Mouse (Mus musculus): ENCODE measurements around the gene Hoxd9. TPM values are rescaled to one million over a fixed set of nuclear protein-coding genes. Genes with fewer than 3 reads are reported as not detected.
A peak's percentile ranks its signal among the peaks of the same experiment; 100 is the strongest.

Hoxd9 gene
- polyA plus RNA-seq, 1 experiment from 2014 or later, result not detected

GRCm38 (mm10) chr2:74714156-74714789 is 16.7 kb downstream of the Hoxd9 start:
- Histone ChIP-seq H3K4me2 (ENCODE audit: low read length) (no peak overlapping the region), H3K27ac (ENCODE audit: low read length) (no peak overlapping the region), H3K9me3 (replicated peaks; ENCODE audit: control insufficient read depth, low read length, poor library complexity, severe bottlenecking) (no peaks in the 10 kb centered on the region), H3K36me3 (ENCODE audit: control insufficient read depth, insufficient read depth, low read length) (no peaks in the 10 kb centered on the region), H3K4me1 (ENCODE audit: control insufficient read depth, insufficient read depth, low read length) (peaks cover 6% of the 10 kb centered on the region; the same call in 1 of the 2 replicates), H3K4me3 (ENCODE audit: low read depth, low read length) (no peak overlapping the region), H3K27me3 (ENCODE audit: control insufficient read depth, insufficient read depth, low read depth, low read length) (peaks cover 75% of the 10 kb centered on the region), H3K9ac (ENCODE audit: low read depth, low read length) (no peak overlapping the region)
- ATAC-seq, result no peak
- 2% methylated on average over 18 of the region's 18 CpGs for WGBS

- no peak overlapping the region for H3K4me3 ChIP-seq (ENCODE audit: low read depth, low read length)
- no peaks in the 10 kb centered on the region for H3K36me3 ChIP-seq (ENCODE audit: control insufficient read depth, insufficient read depth, low read length)
- no peak overlapping the region for H3K27ac ChIP-seq (ENCODE audit: low read length)
- 2% methylated on average over 14 of the region's 14 CpGs for WGBS
- H3K9ac ChIP-seq (ENCODE audit: low read depth, low read length), result no peak overlapping the region
- H3K27me3 ChIP-seq (ENCODE audit: control insufficient read depth, insufficient read depth, low read depth, low read length), result peaks cover 75% of the 10 kb centered on the region
- no peaks in the 10 kb centered on the region for H3K9me3 ChIP-seq (replicated peaks; ENCODE audit: control insufficient read depth, low read length, poor library complexity, severe bottlenecking)
- no peak overlapping the region for H3K4me2 ChIP-seq (ENCODE audit: low read length)
- peaks cover 6% of the 10 kb centered on the region; the same call in 1 of the 2 replicates for H3K4me1 ChIP-seq (ENCODE audit: control insufficient read depth, insufficient read depth, low read length)
- no peak for ATAC-seq
Measured at GRCm38 (mm10) chr2:74714881-74715280, 17.4 kb downstream of the Hoxd9 start.

- ATAC-seq, result peak; percentile 25; the same call in 1 of the 2 replicates
- WGBS, result 3% methylated on average over 26 of the region's 26 CpGs
- peak overlapping the region; percentile 50 for H3K4me2 ChIP-seq (ENCODE audit: low read length)
- H3K27me3 ChIP-seq (ENCODE audit: control insufficient read depth, insufficient read depth, low read depth, low read length), result peaks cover 76% of the 10 kb centered on the region
- H3K27ac ChIP-seq (ENCODE audit: low read length), result no peak overlapping the region
- peak overlapping the region; percentile 20 for H3K4me3 ChIP-seq (ENCODE audit: low read depth, low read length)
- no peaks in the 10 kb centered on the region for H3K36me3 ChIP-seq (ENCODE audit: control insufficient read depth, insufficient read depth, low read length)
- H3K9ac ChIP-seq (ENCODE audit: low read depth, low read length), result 0 out of 2 replicates have a peak overlapping the region, but pooled peaks have one; percentile 20
- peaks cover 6% of the 10 kb centered on the region; the same call in 1 of the 2 replicates for H3K4me1 ChIP-seq (ENCODE audit: control insufficient read depth, insufficient read depth, low read length)
- no peaks in the 10 kb centered on the region for H3K9me3 ChIP-seq (replicated peaks; ENCODE audit: control insufficient read depth, low read length, poor library complexity, severe bottlenecking)
Measured at GRCm38 (mm10) chr2:74715504-74716241, 18.1 kb downstream of the Hoxd9 start.

GRCm38 (mm10) chr2:74720384-74720783 is 22.9 kb downstream of the Hoxd9 start:
- Histone ChIP-seq H3K9me3 (replicated peaks; ENCODE audit: control insufficient read depth, low read length, poor library complexity, severe bottlenecking) (no peaks in the 10 kb centered on the region), H3K9ac (ENCODE audit: low read depth, low read length) (no peak overlapping the region), H3K36me3 (ENCODE audit: control insufficient read depth, insufficient read depth, low read length) (no peaks in the 10 kb centered on the region), H3K27me3 (ENCODE audit: control insufficient read depth, insufficient read depth, low read depth, low read length) (peaks cover 98% of the 10 kb centered on the region), H3K4me1 (ENCODE audit: control insufficient read depth, insufficient read depth, low read length) (no peaks in the 10 kb centered on the region), H3K27ac (ENCODE audit: low read length) (no peak overlapping the region), H3K4me3 (ENCODE audit: low read depth, low read length) (no peak overlapping the region), H3K4me2 (ENCODE audit: low read length) (no peak overlapping the region)
- WGBS, result 9% methylated on average over 2 of the region's 2 CpGs
- no peak for ATAC-seq

- Histone ChIP-seq H3K4me3 (ENCODE audit: low read depth, low read length) (no peak overlapping the region), H3K27ac (ENCODE audit: low read length) (no peak overlapping the region), H3K27me3 (ENCODE audit: control insufficient read depth, insufficient read depth, low read depth, low read length) (peaks cover 96% of the 10 kb centered on the region), H3K36me3 (ENCODE audit: control insufficient read depth, insufficient read depth, low read length) (no peaks in the 10 kb centered on the region), H3K9ac (ENCODE audit: low read depth, low read length) (no peak overlapping the region), H3K9me3 (replicated peaks; ENCODE audit: control insufficient read depth, low read length, poor library complexity, severe bottlenecking) (no peaks in the 10 kb centered on the region), H3K4me2 (ENCODE audit: low read length) (no peak overlapping the region), H3K4me1 (ENCODE audit: control insufficient read depth, insufficient read depth, low read length) (no peaks in the 10 kb centered on the region)
- ATAC-seq, result no peak
- 1% methylated on average over 5 of the region's 5 CpGs for WGBS
Measured at GRCm38 (mm10) chr2:74720955-74721491, 23.5 kb downstream of the Hoxd9 start.

GRCm38 (mm10) chr2:74721882-74722281 is 24.4 kb downstream of the Hoxd9 start:
- Histone ChIP-seq H3K4me2 (ENCODE audit: low read length) (no peak overlapping the region), H3K4me1 (ENCODE audit: control insufficient read depth, insufficient read depth, low read length) (no peaks in the 10 kb centered on the region), H3K36me3 (ENCODE audit: control insufficient read depth, insufficient read depth, low read length) (no peaks in the 10 kb centered on the region), H3K9me3 (replicated peaks; ENCODE audit: control insufficient read depth, low read length, poor library complexity, severe bottlenecking) (no peaks in the 10 kb centered on the region), H3K4me3 (ENCODE audit: low read depth, low read length) (no peak overlapping the region), H3K27ac (ENCODE audit: low read length) (no peak overlapping the region), H3K9ac (ENCODE audit: low read depth, low read length) (no peak overlapping the region), H3K27me3 (ENCODE audit: control insufficient read depth, insufficient read depth, low read depth, low read length) (peaks cover 96% of the 10 kb centered on the region)
- no peak for ATAC-seq
- WGBS, result 6% methylated on average over 6 of the region's 6 CpGs

GRCm38 (mm10) chr2:74722949-74723348 is 25.4 kb downstream of the Hoxd9 start:
- no peak overlapping the region for H3K4me2 ChIP-seq (ENCODE audit: low read length)
- H3K4me1 ChIP-seq (ENCODE audit: control insufficient read depth, insufficient read depth, low read length), result no peaks in the 10 kb centered on the region; the same call in 1 of the 2 replicates
- H3K36me3 ChIP-seq (ENCODE audit: control insufficient read depth, insufficient read depth, low read length), result no peaks in the 10 kb centered on the region
- no peak overlapping the region for H3K9ac ChIP-seq (ENCODE audit: low read depth, low read length)
- no peak for ATAC-seq
- no peak overlapping the region for H3K4me3 ChIP-seq (ENCODE audit: low read depth, low read length)
- H3K9me3 ChIP-seq (replicated peaks; ENCODE audit: control insufficient read depth, low read length, poor library complexity, severe bottlenecking), result no peaks in the 10 kb centered on the region
- H3K27ac ChIP-seq (ENCODE audit: low read length), result no peak overlapping the region
- H3K27me3 ChIP-seq (ENCODE audit: control insufficient read depth, insufficient read depth, low read depth, low read length), result peaks cover 96% of the 10 kb centered on the region
- 2% methylated on average over 8 of the region's 8 CpGs for WGBS

GRCm38 (mm10) chr2:74724244-74725015 is 26.9 kb downstream of the Hoxd9 start:
- no peak overlapping the region for H3K4me3 ChIP-seq (ENCODE audit: low read depth, low read length)
- no peak overlapping the region for H3K4me2 ChIP-seq (ENCODE audit: low read length)
- H3K9me3 ChIP-seq (replicated peaks; ENCODE audit: control insufficient read depth, low read length, poor library complexity, severe bottlenecking), result no peaks in the 10 kb centered on the region
- WGBS, result 6% methylated on average over 7 of the region's 7 CpGs
- ATAC-seq, result no peak
- H3K36me3 ChIP-seq (ENCODE audit: control insufficient read depth, insufficient read depth, low read length), result no peaks in the 10 kb centered on the region
- H3K27ac ChIP-seq (ENCODE audit: low read length), result no peak overlapping the region
- H3K4me1 ChIP-seq (ENCODE audit: control insufficient read depth, insufficient read depth, low read length), result no peaks in the 10 kb centered on the region; the same call in 1 of the 2 replicates
- H3K27me3 ChIP-seq (ENCODE audit: control insufficient read depth, insufficient read depth, low read depth, low read length), result peaks cover 93% of the 10 kb centered on the region
- H3K9ac ChIP-seq (ENCODE audit: low read depth, low read length), result no peak overlapping the region
